Mouse (Mus musculus): Measurements from ENCODE around the gene Tmem269. TPM values are rescaled to one million over a fixed set of nuclear protein-coding genes. Genes with fewer than 3 reads are reported as not detected.

The Tmem269 gene
- polyA plus RNA-seq, 1 experiment from 2014 or later, result not detected

DNA sequence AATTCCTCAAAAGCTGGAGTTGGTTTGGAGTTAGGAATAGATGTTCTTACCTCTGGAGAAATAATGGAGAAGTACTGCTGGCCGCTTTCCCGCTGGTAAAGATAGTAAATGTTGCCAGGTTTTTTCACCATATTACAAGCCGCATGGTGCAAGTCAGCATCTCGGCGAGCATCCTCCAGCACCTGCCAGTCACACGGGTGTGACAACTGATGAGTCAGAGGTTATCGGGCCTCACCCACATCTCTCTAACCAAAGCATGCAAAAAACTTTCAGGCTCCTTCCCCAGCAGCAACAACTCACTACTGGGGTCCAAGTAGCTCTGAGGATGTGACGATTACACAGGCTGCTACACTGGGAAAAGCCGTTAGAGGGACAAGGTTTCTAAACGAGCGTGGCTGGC is 8.7 kb upstream of the Tmem269 start:
- ATAC-seq (replicated peaks; ENCODE audit: low FRiP score) (no peak), DNase-seq (ENCODE audit: low spot score) (no peak)
- H3K36me3 ChIP-seq (ENCODE audit: control insufficient read depth, insufficient read depth, low read length), result peaks cover 4% of the 10 kb centered on the region; the same call in 1 of the 2 replicates
- no peaks in the 10 kb centered on the region for H3K27me3 ChIP-seq (ENCODE audit: control insufficient read depth, insufficient read depth, low read length)
- no peak overlapping the region for H3K4me2 ChIP-seq (ENCODE audit: low read depth, low read length, severe bottlenecking)
- 92% methylated on average over 11 of the region's 11 CpGs for WGBS
- no peak overlapping the region for H3K9ac ChIP-seq (ENCODE audit: low read length)
- no peak overlapping the region for H3K4me3 ChIP-seq (ENCODE audit: low read depth, low read length)
- no peaks in the 10 kb centered on the region; the same call in 1 of the 2 replicates for H3K4me1 ChIP-seq (replicated peaks; ENCODE audit: control insufficient read depth, insufficient read depth, low read length)
- H3K27ac ChIP-seq (ENCODE audit: low read depth, low read length), result no peak overlapping the region
- H3K9me3 ChIP-seq (ENCODE audit: control insufficient read depth, low read length), result no peaks in the 10 kb centered on the region

DNA sequence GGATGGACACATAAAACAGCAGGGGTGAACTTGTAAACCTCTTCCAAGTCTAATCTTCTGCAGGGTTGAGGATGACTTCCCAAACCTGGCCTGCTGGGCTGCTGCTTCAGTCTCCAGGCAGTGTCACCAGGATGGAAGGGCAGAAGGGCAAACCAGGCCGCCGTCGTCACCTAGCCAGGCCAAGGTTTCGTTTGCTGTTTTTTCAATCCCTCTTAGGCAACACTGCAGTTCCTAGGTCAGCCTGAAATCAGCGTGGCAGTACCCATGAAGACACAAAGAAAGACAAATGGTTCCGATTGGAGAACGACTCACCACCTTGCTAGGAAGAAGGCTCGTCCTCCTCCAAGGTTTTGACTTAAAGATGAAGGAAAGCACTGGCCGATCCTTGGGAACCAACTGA is 7.7 kb upstream of the Tmem269 start:
- Histone ChIP-seq H3K9me3 (ENCODE audit: control insufficient read depth, low read length) (no peaks in the 10 kb centered on the region), H3K36me3 (ENCODE audit: control insufficient read depth, insufficient read depth, low read length) (peaks cover 4% of the 10 kb centered on the region; the same call in 1 of the 2 replicates), H3K4me2 (ENCODE audit: low read depth, low read length, severe bottlenecking) (no peak overlapping the region), H3K27me3 (ENCODE audit: control insufficient read depth, insufficient read depth, low read length) (no peaks in the 10 kb centered on the region), H3K9ac (ENCODE audit: low read length) (no peak overlapping the region), H3K27ac (ENCODE audit: low read depth, low read length) (no peak overlapping the region), H3K4me3 (ENCODE audit: low read depth, low read length) (no peak overlapping the region), H3K4me1 (replicated peaks; ENCODE audit: control insufficient read depth, insufficient read depth, low read length) (no peaks in the 10 kb centered on the region)
- DNase-seq (ENCODE audit: low spot score), result no peak
- 94% methylated on average over 9 of the region's 9 CpGs for WGBS
- no peak for ATAC-seq (replicated peaks; ENCODE audit: low FRiP score)

DNA sequence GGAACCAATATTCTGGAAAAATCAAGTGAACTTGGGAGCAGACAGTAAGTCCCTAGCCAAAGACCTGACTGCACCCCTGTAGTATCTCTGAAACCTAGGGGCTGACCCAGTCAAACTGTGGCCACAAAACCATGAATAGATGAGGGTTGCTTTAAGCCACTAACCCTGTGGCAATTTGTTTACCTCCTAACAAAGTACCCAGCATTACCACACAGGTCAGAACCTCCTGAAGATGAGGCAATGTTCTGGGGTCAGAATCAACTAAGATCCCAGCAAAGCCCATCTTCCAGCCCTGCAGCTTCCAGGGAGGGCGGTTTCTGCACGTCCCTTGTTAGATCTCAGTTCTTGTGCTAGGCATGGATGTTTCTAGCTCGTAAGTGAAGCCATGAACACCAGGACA is 6.5 kb upstream of the Tmem269 start:
- no peaks in the 10 kb centered on the region for H3K9me3 ChIP-seq (ENCODE audit: control insufficient read depth, low read length)
- no peak overlapping the region for H3K9ac ChIP-seq (ENCODE audit: low read length)
- no peak for DNase-seq (ENCODE audit: low spot score)
- H3K4me3 ChIP-seq (ENCODE audit: low read depth, low read length), result no peak overlapping the region
- H3K27ac ChIP-seq (ENCODE audit: low read depth, low read length), result no peak overlapping the region
- 89% methylated on average over 3 of the region's 3 CpGs for WGBS
- H3K4me2 ChIP-seq (ENCODE audit: low read depth, low read length, severe bottlenecking), result no peak overlapping the region
- no peaks in the 10 kb centered on the region for H3K4me1 ChIP-seq (replicated peaks; ENCODE audit: control insufficient read depth, insufficient read depth, low read length)
- no peak for ATAC-seq (replicated peaks; ENCODE audit: low FRiP score)
- peaks cover 4% of the 10 kb centered on the region; the same call in 1 of the 2 replicates for H3K36me3 ChIP-seq (ENCODE audit: control insufficient read depth, insufficient read depth, low read length)
- H3K27me3 ChIP-seq (ENCODE audit: control insufficient read depth, insufficient read depth, low read length), result no peaks in the 10 kb centered on the region

DNA sequence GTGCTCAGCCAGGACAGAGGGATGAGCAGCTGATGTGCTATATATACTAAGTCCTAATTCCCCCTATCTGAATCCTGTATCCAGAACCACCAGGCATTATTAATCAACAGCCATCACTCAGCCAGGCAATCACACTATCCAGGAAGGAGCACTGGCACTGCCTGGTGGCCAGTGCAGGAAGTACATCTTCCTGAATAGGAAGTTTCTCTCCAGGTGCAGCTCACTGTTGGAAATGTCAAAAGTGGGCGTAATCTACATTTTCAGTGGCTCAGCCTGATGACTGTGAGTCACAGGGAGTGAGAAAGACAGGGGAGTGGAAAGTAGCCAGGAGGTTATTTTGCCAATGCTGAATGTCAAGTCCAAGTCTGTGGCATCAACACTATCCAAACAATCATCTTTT is 5.7 kb upstream of the Tmem269 start:
- WGBS, result 86% methylated on average over 1 of the region's 1 CpGs

DNA sequence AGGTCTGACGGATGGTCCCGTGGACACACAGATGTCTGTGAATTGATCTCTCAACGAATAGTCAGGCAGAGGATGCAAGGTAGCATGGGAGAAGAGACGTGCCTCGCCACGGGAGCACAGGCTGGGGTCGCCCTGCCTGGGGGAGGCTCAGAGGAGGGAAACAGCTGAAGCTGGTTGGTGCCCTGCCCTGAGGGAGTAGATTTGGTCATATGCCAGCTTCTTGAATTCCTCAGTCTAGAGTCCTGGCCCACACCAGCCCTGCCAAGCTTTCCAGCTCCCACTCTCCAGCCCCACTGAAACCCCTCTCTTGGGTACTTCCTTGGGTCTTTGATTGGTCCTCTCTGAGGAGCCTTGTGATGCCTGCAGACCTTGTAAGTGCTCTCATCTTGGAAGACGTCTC is 1.4 kb downstream of the Tmem269 start:
- 83% methylated on average over 8 of the region's 8 CpGs for WGBS
- no peaks in the 10 kb centered on the region for H3K9me3 ChIP-seq (ENCODE audit: control insufficient read depth, low read length)
- ATAC-seq (replicated peaks; ENCODE audit: low FRiP score) (no peak), DNase-seq (ENCODE audit: low spot score) (no peak)
- no peak overlapping the region for H3K4me2 ChIP-seq (ENCODE audit: low read depth, low read length, severe bottlenecking)
- H3K9ac ChIP-seq (ENCODE audit: low read length), result no peak overlapping the region
- no peaks in the 10 kb centered on the region for H3K36me3 ChIP-seq (ENCODE audit: control insufficient read depth, insufficient read depth, low read length)
- no peak overlapping the region for H3K27ac ChIP-seq (ENCODE audit: low read depth, low read length)
- H3K4me1 ChIP-seq (replicated peaks; ENCODE audit: control insufficient read depth, insufficient read depth, low read length), result peaks cover 4% of the 10 kb centered on the region; the same call in 1 of the 2 replicates
- no peaks in the 10 kb centered on the region for H3K27me3 ChIP-seq (ENCODE audit: control insufficient read depth, insufficient read depth, low read length)
- no peak overlapping the region for H3K4me3 ChIP-seq (ENCODE audit: low read depth, low read length)

More for the DNA sequence above, 5.7 kb upstream of the Tmem269 start:
- no peak overlapping the region for H3K27ac ChIP-seq (ENCODE audit: low read depth, low read length)
- H3K4me1 ChIP-seq (replicated peaks; ENCODE audit: control insufficient read depth, insufficient read depth, low read length), result no peaks in the 10 kb centered on the region
- H3K36me3 ChIP-seq (ENCODE audit: control insufficient read depth, insufficient read depth, low read length), result peaks cover 4% of the 10 kb centered on the region; the same call in 1 of the 2 replicates
- no peaks in the 10 kb centered on the region for H3K27me3 ChIP-seq (ENCODE audit: control insufficient read depth, insufficient read depth, low read length)
- H3K9me3 ChIP-seq (ENCODE audit: control insufficient read depth, low read length), result no peaks in the 10 kb centered on the region
- no peak overlapping the region for H3K4me2 ChIP-seq (ENCODE audit: low read depth, low read length, severe bottlenecking)
- ATAC-seq (replicated peaks; ENCODE audit: low FRiP score) (0 out of 2 replicates have a peak, but pooled peaks have one; percentile 24), DNase-seq (ENCODE audit: low spot score) (no peak)
- H3K9ac ChIP-seq (ENCODE audit: low read length), result no peak overlapping the region
- H3K4me3 ChIP-seq (ENCODE audit: low read depth, low read length), result no peak overlapping the region

DNA sequence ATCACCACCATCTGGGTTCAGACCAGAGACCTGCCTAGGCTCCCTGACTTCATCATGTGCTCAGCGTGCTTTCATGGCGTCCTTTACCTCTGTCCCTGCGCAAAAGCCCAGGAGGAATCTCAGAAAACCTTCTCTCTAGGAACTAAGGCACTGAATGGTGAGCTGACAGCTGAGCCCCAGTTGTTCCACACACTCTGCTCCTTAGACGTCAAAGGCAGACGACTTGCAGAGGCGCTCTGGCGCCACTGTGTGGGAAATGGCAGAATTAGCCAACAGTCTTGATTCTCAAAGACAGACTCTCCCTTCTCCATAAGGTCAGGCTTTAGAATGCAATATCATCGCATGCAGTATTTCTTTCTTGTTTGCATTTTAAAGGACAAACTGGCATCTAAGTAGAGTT is 13.3 kb downstream of the Tmem269 start:
- H3K27ac ChIP-seq (ENCODE audit: low read depth, low read length), result no peak overlapping the region

DNA sequence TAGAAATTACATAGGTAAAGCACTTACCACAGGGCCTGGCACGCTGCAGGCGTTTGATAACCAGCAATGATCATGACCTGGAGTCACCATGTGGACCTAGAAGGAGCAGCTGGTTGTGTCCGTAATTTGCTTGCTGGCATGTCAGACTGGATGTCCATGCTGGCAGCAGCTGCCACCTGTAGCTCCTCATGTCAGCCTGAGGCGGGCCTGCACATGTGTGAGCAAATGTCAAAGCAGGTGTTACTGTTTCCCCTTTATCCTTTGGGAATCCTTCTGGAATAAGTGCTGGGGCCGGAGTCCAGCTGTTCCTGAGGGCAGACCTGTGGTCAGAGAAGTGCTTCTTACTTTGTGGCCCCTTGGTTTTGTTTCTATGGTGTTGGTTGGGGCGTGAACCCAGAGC is 19.9 kb downstream of the Tmem269 start:
- 84% methylated on average over 6 of the region's 6 CpGs for WGBS
- no peaks in the 10 kb centered on the region; the same call in 1 of the 2 replicates for H3K36me3 ChIP-seq (ENCODE audit: control insufficient read depth, insufficient read depth, low read length)
- H3K27me3 ChIP-seq (ENCODE audit: control insufficient read depth, insufficient read depth, low read length), result no peaks in the 10 kb centered on the region
- no peak overlapping the region for H3K9ac ChIP-seq (ENCODE audit: low read length)
- H3K4me3 ChIP-seq (ENCODE audit: low read depth, low read length), result no peak overlapping the region
- no peak for ATAC-seq (replicated peaks; ENCODE audit: low FRiP score)
- DNase-seq (ENCODE audit: low spot score), result no peak
- H3K27ac ChIP-seq (ENCODE audit: low read depth, low read length), result no peak overlapping the region
- H3K4me1 ChIP-seq (replicated peaks; ENCODE audit: control insufficient read depth, insufficient read depth, low read length), result no peaks in the 10 kb centered on the region
- no peak overlapping the region for H3K4me2 ChIP-seq (ENCODE audit: low read depth, low read length, severe bottlenecking)
- no peaks in the 10 kb centered on the region for H3K9me3 ChIP-seq (ENCODE audit: control insufficient read depth, low read length)

More for the DNA sequence above, 13.3 kb downstream of the Tmem269 start:
- no peaks in the 10 kb centered on the region for H3K9me3 ChIP-seq (ENCODE audit: control insufficient read depth, low read length)
- H3K4me1 ChIP-seq (replicated peaks; ENCODE audit: control insufficient read depth, insufficient read depth, low read length), result no peaks in the 10 kb centered on the region
- H3K27me3 ChIP-seq (ENCODE audit: control insufficient read depth, insufficient read depth, low read length), result no peaks in the 10 kb centered on the region
- ATAC-seq (replicated peaks; ENCODE audit: low FRiP score) (no peak), DNase-seq (ENCODE audit: low spot score) (peak; percentile 73)
- H3K9ac ChIP-seq (ENCODE audit: low read length), result no peak overlapping the region
- WGBS, result 25% methylated on average over 8 of the region's 8 CpGs
- no peaks in the 10 kb centered on the region; the same call in 1 of the 2 replicates for H3K36me3 ChIP-seq (ENCODE audit: control insufficient read depth, insufficient read depth, low read length)
- H3K4me3 ChIP-seq (ENCODE audit: low read depth, low read length), result no peak overlapping the region
- no peak overlapping the region for H3K4me2 ChIP-seq (ENCODE audit: low read depth, low read length, severe bottlenecking)

DNA sequence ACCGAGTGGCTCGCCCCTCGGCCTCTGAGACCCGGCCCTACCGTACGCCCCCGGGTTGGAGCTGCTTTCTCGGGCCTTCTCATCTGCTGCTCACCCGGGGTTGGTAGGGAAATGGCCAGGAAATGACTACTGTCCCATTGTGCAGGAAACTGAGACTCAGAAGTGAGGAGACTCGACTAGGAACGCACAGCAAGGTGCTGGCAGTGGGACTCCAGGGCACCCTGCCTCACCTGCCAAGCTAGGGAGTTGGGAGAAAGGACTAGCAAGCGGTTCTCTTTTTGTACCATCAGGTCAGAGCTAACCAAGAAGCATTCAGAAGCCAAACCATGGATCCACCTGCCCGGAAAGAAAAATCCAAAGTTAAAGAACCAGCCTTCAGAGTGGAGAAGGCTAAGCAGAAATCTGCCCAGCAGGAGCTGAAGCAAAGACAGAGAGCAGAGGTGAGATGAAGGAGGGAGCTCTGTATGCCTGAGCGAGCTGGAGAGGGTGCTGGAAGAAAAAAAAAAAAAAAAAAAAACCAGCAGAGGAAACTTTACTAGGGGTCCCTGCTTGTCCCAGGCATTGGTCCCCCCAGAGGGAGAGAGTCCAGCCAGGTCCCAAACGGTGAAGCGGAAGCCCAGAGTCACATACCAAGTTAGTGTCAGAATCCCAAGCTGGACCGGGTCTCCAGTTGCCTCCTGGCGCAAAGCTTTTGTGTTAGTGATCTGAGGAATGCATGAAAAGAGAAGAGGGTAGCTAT is 22.3 kb downstream of the Tmem269 start:
- ATAC-seq (replicated peaks; ENCODE audit: low FRiP score) (no peak; the same call in 1 of the 2 replicates), DNase-seq (ENCODE audit: low spot score) (no peak)
- no peaks in the 10 kb centered on the region for H3K4me1 ChIP-seq (replicated peaks; ENCODE audit: control insufficient read depth, insufficient read depth, low read length)
- peak overlapping the region; percentile 56 for H3K4me2 ChIP-seq (ENCODE audit: low read depth, low read length, severe bottlenecking)
- no peaks in the 10 kb centered on the region for H3K9me3 ChIP-seq (ENCODE audit: control insufficient read depth, low read length)
- H3K27ac ChIP-seq (ENCODE audit: low read depth, low read length), result no peak overlapping the region; the same call in 1 of the 2 replicates
- H3K36me3 ChIP-seq (ENCODE audit: control insufficient read depth, insufficient read depth, low read length), result no peaks in the 10 kb centered on the region
- peak overlapping the region; percentile 76 for H3K4me3 ChIP-seq (ENCODE audit: low read depth, low read length)
- WGBS, result 7% methylated on average over 18 of the region's 18 CpGs
- H3K9ac ChIP-seq (ENCODE audit: low read length), result peak overlapping the region; percentile 77
- H3K27me3 ChIP-seq (ENCODE audit: control insufficient read depth, insufficient read depth, low read length), result no peaks in the 10 kb centered on the region
